Mouse (Mus musculus) bone marrow macrophage, adult 2 months (primary cell): ENCODE results near the gene Stxbp6. TPM values are rescaled to one million over a fixed set of nuclear protein-coding genes. Genes with fewer than 3 reads are reported as not detected.

Experiments
- H3K27ac ChIP-seq: 2 replicates; pipeline ENCODE4 v1.5.1; 2012; ENCODE audit warnings: low read depth, low read length; ENCODE audit not compliant: insufficient read depth
- H3K4me1 ChIP-seq: 2 replicates; pipeline ENCODE4 v1.6.1; 2012; ENCODE audit warnings: low read length; ENCODE audit not compliant: control insufficient read depth, insufficient read depth
- H3K4me3 ChIP-seq: 2 replicates; pipeline ENCODE4 v1.5.1; 2012; ENCODE audit warnings: mild to moderate bottlenecking, low read length, moderate library complexity; ENCODE audit not compliant: insufficient read depth
- CTCF ChIP-seq: IDR thresholded peaks from 2 replicates; pipeline ENCODE4 v1.5.1; 2012; ENCODE audit warnings: low read depth, mild to moderate bottlenecking, low read length, moderate library complexity
- POLR2A ChIP-seq: IDR thresholded peaks from 2 replicates; pipeline ENCODE4 v1.6.1; 2012; ENCODE audit warnings: mild to moderate bottlenecking, low read depth, low read length, borderline replicate concordance
- polyA plus RNA-seq: library from polyadenylated mRNA; stranded (reverse); fragments of >200 nt; gene quantifications from 2 replicates; pipeline ENCODE4 v1.2.4, GENCODE M21; 2012; ENCODE audit not compliant: missing spikeins, insufficient read depth, insufficient read length

The Stxbp6 gene
- polyA plus RNA-seq, 1 experiment, result 1.0 TPM

DNA sequence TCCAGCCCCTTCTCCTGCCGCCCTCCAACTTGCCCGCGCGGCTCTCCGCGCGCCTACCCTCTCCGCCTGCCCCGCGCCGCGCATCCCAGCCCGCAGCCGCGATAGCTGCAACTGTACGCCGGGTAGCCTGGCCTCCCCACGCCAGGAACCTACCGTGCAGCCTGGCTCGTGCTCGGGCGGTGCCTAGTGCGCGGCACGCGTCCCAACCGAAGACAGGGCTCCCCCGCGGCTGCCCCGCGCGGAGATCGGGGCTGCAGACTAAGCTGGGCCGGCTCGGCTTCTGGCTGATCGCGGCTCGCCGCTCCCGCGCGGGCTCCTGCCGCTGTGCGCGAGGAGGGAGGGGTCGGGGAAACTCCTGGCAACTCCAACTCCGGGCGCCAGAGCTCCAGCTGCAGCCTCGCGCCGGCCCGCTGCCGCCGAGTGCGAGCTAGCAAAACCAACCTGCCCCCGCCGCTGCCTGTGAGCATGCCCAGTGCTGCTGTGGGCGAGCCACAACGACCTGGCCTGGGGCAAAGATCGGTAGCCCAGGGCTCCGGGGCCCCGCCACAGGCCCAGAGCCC, 387 bp downstream of the Stxbp6 start:
- no peaks in the 10 kb centered on the region for H3K4me1 ChIP-seq
- H3K27ac ChIP-seq, result no peak overlapping the region
- H3K4me3 ChIP-seq, result peak overlapping the region; percentile 57
- TF ChIP-seq CTCF (no peak), POLR2A (no peak)

DNA sequence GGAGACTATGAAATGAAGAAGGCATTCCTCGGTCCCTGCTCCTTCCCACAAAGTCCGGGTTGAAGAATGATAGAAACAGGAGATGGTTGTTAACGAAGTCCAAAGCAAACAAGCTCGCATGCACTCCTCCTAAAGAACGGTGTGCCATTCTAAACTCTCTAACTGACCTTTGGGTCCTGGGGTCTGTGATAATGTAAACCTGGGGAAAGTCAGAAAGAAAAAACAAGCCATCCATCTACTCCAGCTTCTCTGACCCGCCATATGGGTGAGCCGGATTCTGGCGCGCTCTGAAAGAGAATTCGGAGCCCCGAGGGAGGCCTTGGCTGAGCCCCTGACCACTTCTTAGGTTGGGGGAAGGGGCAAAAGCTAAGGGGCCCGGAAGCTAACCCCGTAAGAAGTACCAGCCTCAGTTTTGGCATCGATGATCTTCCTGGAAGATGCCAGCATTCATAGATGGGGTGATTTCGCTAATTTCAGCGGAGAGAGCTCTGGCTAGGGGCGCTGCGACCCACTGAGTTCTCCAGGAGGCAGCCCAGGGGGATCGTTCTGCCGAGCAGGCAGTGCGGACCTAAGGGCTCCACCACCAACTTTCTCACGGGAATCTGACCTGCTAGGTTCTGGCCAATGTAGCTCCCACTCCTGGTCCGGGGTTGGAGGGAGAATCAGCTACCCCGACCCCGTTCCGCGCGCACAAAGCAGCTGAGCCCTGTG, 1.0 kb downstream of the Stxbp6 start:
- Histone ChIP-seq H3K27ac (no peak overlapping the region), H3K4me1 (no peaks in the 10 kb centered on the region), H3K4me3 (peak overlapping the region; percentile 57)
- TF ChIP-seq POLR2A (no peak), CTCF (no peak)

DNA sequence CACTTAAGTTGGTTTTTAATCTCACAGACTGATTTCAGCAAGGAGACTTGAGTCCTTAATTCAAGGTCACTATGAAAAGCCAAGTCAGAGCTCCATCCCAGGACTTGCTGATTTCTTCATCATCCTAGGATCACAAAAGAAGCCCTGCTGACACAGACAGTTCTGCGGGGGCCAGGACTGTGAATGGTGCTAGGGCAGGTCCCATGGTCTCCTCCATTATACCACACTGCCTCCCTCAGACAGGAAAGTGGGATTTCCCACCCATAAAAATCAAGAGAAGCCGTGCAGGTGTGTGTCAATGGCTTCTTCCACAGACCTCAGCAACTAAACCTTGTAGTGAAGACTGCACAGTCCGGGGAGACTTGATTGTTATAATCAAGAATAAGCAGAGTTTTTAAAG, 2.3 kb downstream of the Stxbp6 start:
- no peak overlapping the region for H3K4me3 ChIP-seq
- H3K4me1 ChIP-seq, result no peaks in the 10 kb centered on the region
- TF ChIP-seq POLR2A (no peak), CTCF (no peak)
- H3K27ac ChIP-seq, result no peak overlapping the region

DNA sequence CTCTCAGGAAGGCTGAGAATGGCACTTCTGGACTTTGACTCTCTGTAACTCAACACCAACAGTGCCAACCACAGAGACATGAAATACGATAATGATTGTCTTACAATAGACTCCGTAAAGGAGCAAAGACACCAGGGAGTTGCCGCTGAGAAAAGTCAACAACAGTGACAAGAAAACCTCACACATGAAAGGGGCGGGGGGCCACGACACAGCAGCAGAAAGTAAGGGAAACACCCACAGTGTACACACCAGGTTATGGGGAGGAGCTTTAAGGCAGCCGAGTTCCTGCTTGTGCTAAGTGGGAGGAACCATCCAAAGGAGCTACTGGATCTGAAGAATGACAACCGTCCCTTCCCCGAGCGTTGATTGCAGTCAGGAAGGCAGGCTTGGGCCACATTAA, 4.3 kb downstream of the Stxbp6 start:
- Histone ChIP-seq H3K27ac (no peak overlapping the region), H3K4me3 (no peak overlapping the region), H3K4me1 (no peaks in the 10 kb centered on the region)
- no peak for TF ChIP-seq CTCF
- TF ChIP-seq POLR2A, result no peak

DNA sequence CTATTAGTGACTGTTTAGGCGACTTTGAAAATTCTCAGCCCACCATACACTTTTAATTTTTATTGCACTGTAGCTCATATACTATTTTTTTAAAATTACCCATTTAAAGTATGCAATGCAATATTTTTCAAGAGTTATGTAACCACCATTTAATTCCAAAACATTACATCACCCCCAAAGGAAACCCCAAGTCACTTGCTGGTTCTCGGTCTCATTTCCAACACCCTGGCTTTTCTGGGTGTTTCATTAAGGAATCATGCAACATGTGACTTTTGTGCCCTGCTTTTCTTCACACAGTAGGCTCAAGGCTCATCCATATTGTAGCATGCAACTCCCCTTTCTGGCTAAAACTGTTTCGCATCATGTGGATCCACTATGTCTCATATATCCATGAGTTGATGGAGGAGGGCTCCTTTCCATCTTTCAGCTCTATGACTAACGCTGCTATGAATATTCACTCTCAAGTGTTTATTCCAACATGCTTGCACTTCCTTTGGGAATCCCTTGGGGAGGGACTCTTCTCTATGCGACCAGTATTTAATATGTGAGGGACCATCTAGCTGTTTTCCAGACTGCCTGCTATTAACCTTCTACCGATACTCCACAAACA, 6.3 kb downstream of the Stxbp6 start:
- no peaks in the 10 kb centered on the region for H3K4me1 ChIP-seq
- TF ChIP-seq POLR2A (no peak), CTCF (no peak)
- no peak overlapping the region for H3K27ac ChIP-seq
- H3K4me3 ChIP-seq, result no peak overlapping the region

DNA sequence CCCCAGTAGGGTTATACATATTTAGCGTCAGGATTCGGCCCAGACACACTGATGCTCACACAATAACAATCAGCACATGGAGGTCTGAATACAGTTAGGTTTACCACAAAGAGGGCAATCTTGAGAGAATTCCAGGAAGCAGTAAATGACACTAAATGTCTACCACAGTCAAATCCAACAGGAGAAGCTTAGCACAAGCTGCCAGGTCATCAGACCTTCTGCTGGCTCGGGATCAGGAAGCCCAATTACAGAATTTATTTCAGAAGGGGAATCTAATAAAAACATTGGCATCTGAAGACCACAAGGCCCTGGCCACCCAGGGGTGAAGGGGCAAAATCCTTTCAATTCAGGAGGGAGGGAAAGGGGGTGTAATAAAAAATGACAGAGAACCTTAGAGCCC, 6.8 kb downstream of the Stxbp6 start:
- Histone ChIP-seq H3K4me3 (no peak overlapping the region), H3K4me1 (no peaks in the 10 kb centered on the region), H3K27ac (no peak overlapping the region)
- TF ChIP-seq CTCF, result no peak
- no peak for TF ChIP-seq POLR2A

DNA sequence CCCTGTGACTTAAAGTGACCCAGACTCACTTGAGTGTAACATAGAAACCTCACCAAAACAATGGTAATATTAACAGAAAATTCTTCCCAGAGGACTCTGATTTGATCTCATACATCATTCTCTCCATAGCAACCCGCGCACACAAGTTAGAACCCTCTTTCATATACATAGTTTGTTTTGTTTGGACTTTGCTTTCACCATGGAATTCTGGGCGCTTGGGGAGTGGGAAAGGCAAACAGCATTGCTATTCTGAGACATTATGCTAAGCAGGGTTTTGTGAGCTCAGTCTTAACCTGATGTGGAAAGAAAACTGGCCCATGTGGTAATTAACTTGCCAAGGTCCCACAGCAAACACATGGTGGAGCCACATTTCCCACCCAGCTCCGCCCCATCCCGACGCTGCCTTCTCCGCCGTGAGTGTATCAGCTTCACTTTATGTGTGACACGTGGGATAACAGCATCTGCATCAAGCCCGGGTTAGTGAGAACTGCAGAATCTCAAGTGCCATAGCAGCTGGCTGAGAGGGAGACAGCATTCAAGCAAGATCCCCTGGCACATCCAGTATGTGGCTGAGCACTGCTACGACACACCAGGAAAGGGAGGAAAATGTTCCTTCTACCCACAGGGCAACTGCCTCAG, 7.3 kb downstream of the Stxbp6 start:
- no peak overlapping the region for H3K4me3 ChIP-seq
- H3K27ac ChIP-seq, result no peak overlapping the region
- H3K4me1 ChIP-seq, result no peaks in the 10 kb centered on the region
- TF ChIP-seq POLR2A (no peak), CTCF (no peak)

DNA sequence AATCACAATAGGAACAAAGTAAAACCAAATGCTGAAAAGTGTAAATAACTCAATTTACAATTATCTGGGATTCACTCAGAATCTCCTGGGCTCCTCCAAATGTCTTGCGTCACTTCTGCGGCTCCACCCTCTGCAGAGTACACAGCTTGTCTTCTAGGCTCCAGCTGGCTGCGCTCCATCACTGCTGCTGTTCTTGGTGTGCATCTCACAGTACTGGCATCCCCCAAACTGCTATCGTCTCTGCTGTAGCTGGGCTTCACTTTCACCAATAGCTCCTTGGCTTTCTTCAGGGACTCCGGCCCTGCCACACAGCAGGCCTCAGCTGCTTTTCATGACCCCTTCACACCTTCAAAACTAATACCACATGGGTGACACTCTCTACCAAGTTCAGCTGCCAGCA, 10.9 kb downstream of the Stxbp6 start:
- no peak overlapping the region for H3K27ac ChIP-seq
- no peak overlapping the region for H3K4me3 ChIP-seq
- no peak for TF ChIP-seq POLR2A
- no peak for TF ChIP-seq CTCF
- no peaks in the 10 kb centered on the region for H3K4me1 ChIP-seq

DNA sequence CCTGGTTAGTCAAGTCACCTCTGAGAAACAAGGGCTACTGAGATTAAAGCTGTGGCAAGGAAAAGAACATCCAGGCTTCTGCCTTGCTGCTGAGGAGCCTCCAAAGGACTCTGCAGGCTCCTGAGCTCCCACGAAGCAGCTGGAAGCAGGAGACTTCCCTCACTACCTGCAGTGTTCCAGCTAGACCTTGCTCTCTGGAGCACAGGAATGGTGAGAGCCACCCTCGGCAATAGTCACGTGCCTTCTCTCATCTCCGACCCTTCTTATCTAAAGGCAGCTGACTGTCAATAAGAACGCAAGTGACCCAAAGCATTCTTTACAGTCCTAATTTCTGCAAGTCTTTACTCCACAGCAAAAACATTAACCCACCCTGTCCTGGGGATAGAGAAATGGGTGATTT, 13.2 kb downstream of the Stxbp6 start:
- Histone ChIP-seq H3K27ac (no peak overlapping the region), H3K4me1 (no peaks in the 10 kb centered on the region), H3K4me3 (no peak overlapping the region)
- TF ChIP-seq POLR2A, result no peak
- TF ChIP-seq CTCF, result no peak

DNA sequence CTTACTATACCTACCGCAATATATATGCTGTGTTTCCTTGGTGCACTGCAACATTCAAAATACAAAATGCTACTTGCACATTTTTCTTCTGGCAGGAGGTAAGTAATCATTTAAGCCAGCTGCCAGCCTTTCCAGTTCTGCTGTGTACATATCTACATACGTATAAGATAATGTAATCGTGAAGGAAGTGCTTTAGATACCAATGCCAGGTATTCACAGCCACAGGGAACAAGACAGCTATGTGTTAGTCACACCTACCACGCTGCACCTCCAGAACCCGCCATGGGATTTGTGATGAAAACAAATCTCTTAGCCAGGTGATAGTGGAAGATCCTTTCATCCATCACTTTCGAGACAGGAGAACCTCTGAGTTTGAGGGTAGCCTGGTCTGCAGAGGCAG, 13.7 kb downstream of the Stxbp6 start:
- H3K27ac ChIP-seq, result no peak overlapping the region
- no peak overlapping the region for H3K4me3 ChIP-seq
- H3K4me1 ChIP-seq, result no peaks in the 10 kb centered on the region
- no peak for TF ChIP-seq CTCF
- no peak for TF ChIP-seq POLR2A
